Mouse (Mus musculus): ENCODE data around the gene Gm10382.
"Not testable (repeated sequence)": the region's sequence is repeated elsewhere in the genome, so short reads cannot be mapped to it uniquely, and the experiment has no call there.

The Gm10382 gene

GRCm38 (mm10) chr5:125392176-125392575 lies 3.1 kb downstream of the Gm10382 start:
- in situ Hi-C loops (cut with MboI; ENCODE audit: low sequenced_read_pairs): not testable (repeated sequence)

DNA sequence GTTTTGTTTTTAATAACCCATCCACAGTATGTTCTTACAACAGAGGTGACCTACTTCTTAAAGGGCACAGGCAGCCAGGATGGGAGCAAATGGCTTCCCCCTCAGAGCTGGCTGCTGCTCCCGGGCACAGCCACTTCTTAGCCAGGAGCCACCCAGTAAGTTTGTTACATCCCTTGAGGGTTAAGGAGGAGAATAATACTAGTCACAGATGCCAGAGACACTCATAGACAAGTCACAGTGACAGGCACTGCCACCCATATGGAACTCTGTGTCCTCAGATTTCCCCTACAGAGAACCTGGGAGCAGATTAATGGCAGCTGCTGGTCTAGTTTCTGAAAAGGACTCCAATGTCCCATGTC lies 3.5 kb downstream of the Gm10382 start:
- in situ Hi-C loops (cut with MboI; ENCODE audit: low sequenced_read_pairs): no loop called here

- in situ Hi-C loops (cut with MboI; ENCODE audit: low sequenced_read_pairs): no loop called here
These were observed 4.0 kb downstream of the Gm10382 start for GRCm38 (mm10) chr5:125392977-125393621.

GRCm38 (mm10) chr5:125393622-125394603 lies 4.8 kb downstream of the Gm10382 start:
- in situ Hi-C loops (cut with MboI; ENCODE audit: low sequenced_read_pairs): no loop called here

DNA sequence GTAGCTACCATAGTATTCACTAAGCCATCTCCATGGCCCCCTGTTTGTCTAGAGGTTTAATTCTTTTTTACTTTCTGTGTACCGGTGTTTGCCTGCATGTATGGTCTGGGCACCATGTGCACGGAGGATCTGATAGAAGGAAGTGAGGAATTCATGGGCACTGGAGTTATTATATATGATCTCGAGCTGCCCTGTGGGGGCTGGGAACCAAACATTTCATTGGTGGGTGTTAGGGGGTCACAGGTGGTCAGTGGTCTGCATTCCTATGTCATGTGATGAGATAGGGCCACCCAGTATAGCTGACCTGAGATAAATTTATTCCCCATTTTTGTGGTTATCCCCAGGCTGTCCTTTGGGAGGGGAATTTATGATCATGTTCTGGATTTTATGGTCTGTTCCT lies 5.9 kb downstream of the Gm10382 start:
- in situ Hi-C loops (cut with MboI; ENCODE audit: low sequenced_read_pairs): no loop called here

GRCm38 (mm10) chr5:125400903-125401302 lies 11.8 kb downstream of the Gm10382 start:
- in situ Hi-C loops (cut with MboI; ENCODE audit: low sequenced_read_pairs): no loop called here

DNA sequence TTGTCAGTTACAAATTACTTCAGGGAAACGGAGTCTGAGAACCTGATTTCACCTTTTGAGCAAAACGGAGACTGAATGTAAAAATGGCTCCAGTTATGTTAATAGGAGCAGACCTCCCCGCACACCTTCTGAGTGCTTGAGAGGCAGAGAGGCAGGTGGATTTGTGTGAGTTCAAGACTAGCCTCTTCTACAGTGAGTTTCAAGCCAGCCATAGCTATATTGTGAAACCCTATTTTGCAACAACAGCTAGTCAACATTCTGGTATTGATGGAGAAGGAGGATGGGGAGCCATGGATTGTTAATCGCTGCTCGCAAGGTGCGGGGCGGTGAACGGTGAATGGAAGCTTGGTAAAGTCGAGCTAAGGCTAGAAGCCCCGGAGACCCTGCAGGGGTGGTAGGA lies 13.4 kb downstream of the Gm10382 start:
- in situ Hi-C loops (cut with MboI; ENCODE audit: low sequenced_read_pairs): no loop called here

DNA sequence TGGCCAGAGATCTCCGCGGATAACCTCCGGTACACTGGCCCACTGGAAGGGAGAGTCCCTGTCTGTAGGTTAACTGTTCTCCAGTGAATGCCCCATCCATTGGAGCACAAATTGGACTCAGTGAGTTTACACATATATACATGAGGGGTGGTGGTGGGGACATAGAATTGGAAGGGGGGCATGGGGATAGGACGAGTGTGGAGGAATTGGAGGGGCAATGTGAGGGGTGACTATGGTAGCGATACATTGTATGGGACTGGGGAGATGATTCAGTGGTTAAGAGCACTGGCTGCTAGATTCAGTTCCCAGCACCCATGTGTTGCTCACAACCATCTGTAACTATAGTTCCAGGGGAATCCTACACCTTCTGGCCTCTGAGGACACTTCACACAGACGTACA lies 13.9 kb downstream of the Gm10382 start:
- in situ Hi-C loops (cut with MboI; ENCODE audit: low sequenced_read_pairs): no loop called here

GRCm38 (mm10) chr5:125403481-125404465 lies 14.7 kb downstream of the Gm10382 start:
- in situ Hi-C loops (cut with MboI; ENCODE audit: low sequenced_read_pairs): no loop called here

- in situ Hi-C loops (cut with MboI; ENCODE audit: low sequenced_read_pairs): no loop called here
These were observed 15.4 kb downstream of the Gm10382 start for GRCm38 (mm10) chr5:125404536-125404902.

DNA sequence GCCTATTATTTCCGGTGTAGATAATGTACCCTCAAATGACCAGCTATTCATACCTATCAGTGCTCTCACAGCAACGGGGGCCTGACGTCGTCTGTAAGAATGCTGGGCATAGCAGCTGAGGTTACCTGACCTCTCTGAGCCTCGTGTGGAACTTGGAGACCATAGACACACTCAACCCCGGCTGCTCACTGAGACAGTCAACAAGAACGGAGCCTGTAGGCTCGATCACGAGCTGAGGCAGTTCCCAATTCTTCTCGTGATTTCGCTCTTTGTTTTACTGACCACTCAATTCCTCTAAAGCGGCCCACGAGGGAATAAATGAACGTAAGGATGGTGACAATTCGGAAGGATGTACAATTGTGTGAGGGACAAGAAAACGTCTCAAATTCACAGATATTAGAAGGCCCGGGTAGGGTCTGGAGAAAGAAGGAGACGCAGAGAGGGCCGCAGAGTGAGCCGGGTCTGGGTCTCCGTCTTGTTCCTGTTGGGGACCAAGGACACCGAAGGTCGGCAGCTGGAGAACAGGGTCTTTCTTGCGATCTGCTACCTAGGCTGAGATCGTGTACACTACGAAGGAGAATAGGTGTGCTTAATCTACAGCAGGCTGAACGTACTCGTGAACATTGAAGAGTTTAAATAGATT lies 15.9 kb downstream of the Gm10382 start:
- in situ Hi-C loops (cut with MboI; ENCODE audit: low sequenced_read_pairs): no loop called here

DNA sequence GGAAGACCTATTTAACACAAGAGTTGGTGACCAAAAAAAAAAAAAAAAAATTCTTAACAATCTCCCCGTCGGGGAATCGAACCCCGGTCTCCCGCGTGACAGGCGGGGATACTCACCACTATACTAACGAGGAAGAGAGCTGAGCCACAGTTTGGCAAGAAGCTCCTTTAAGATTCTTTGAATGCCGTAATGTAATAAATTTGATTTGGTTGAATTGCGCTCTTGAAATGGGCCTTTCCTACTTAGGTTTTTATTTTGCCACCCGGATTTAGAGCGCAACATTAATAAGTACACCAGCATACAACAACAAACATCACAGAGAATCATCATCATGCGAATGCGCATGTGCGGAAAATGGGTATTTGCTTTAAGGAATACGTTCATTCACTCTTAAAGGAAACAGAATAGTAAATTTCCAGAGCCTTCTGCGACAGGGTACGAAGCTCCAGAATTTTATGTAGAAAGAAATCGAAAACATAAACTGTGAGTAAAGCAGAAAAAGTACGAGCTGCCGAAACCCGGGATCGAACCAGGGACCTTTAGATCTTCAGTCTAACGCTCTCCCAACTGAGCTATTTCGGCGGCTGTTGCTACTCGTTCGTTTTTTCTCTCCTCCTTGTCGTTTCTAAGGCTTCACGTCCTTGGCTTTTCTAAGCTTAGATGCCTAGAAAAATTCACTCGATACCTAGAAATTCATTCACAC lies 16.6 kb downstream of the Gm10382 start:
- in situ Hi-C loops (cut with MboI; ENCODE audit: low sequenced_read_pairs): no loop called here

DNA sequence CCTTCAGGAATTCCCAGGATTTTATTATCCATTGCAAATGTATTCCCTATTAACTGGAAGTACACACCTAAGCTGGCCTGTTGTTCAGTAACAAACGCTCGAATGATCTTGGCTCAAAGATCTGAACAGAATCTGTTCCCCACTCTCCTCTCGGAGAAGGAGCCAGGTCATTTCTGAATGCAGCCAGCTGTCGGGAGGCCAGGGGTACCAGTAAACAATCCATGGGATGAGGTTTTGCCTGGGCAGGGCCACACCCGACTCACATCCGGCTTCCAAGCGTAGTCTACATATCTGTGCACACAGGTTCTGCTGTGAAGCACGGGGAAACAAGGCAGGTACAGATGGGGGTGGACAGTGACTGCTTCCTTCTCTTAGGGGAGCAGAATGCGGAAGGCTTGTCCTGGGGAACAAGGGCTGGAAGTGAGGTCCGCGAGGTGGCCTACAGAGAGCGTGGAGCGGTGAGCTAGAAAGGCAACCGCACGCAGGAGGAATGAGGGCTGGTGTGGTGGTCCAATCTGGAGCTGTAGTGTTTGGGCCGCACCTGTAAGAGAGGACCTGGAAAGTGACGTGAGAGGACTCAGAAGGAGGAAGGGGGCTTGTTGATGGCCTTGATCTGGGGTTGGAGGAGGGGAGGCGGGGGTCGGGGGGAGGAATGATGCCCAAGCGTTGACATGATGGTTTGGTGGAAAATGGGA lies 17.3 kb downstream of the Gm10382 start:
- in situ Hi-C loops (cut with MboI; ENCODE audit: low sequenced_read_pairs): no loop called here

- in situ Hi-C loops (cut with MboI; ENCODE audit: low sequenced_read_pairs): no loop called here
These were observed 18.1 kb downstream of the Gm10382 start for GRCm38 (mm10) chr5:125407020-125407830.

GRCm38 (mm10) chr5:125407910-125408575 lies 18.9 kb downstream of the Gm10382 start:
- in situ Hi-C loops (cut with MboI; ENCODE audit: low sequenced_read_pairs): no loop called here

DNA sequence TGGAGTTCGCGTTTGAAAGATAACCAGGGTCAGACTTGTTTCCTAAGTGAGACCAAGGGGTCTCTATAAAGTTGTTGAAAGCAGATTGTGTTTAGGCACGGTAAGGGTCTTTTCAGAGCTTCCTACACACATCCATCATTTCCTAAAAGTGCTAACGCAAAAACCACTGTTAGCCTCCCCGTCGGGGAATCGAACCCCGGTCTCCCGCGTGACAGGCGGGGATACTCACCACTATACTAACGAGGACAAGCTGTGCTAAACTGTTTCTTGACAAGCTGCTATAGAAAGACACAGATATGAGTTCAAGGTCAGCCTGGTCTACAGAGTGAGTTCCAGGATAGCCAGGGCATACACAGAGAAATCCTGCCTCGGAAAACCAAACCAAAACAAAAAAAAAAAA lies 19.7 kb downstream of the Gm10382 start:
- in situ Hi-C loops (cut with MboI; ENCODE audit: low sequenced_read_pairs): no loop called here

GRCm38 (mm10) chr5:125409348-125410090 lies 20.4 kb downstream of the Gm10382 start:
- in situ Hi-C loops (cut with MboI; ENCODE audit: low sequenced_read_pairs): no loop called here

Data from CH12F3 (cell line).